Mouse (Mus musculus): Measurements from ENCODE around the gene Als2cr12. TPM values are rescaled to one million over a fixed set of nuclear protein-coding genes. Genes with fewer than 3 reads are reported as not detected.
"Not testable (repeated sequence)": the region's sequence is repeated elsewhere in the genome, so short reads cannot be mapped to it uniquely, and the experiment has no call there.

Als2cr12 gene
- polyA plus RNA-seq, 1 experiment from 2014 or later = not detected

GRCm38 (mm10) chr1:58710711-58711364 lies 15.0 kb upstream of the Als2cr12 start:
- no peak for ATAC-seq (ENCODE audit: insufficient number of reproducible peaks, low FRiP score)
- H3K9ac ChIP-seq = peak overlapping the region; percentile 94
- no peaks in the 10 kb centered on the region for H3K27me3 ChIP-seq (replicated peaks)
- WGBS = 46% methylated on average over 10 of the region's 10 CpGs
- H3K27ac ChIP-seq (ENCODE audit: poor library complexity, severe bottlenecking) = peak overlapping the region; percentile 100
- peak overlapping the region; percentile 61 for H3K4me3 ChIP-seq
- H3K36me3 ChIP-seq = peaks cover 10% of the 10 kb centered on the region
- H3K4me1 ChIP-seq (replicated peaks) = peaks cover 15% of the 10 kb centered on the region; the same call in 1 of the 2 replicates
- H3K9me3 ChIP-seq (replicated peaks) = no peaks in the 10 kb centered on the region
- peak overlapping the region; percentile 78 for H3K4me2 ChIP-seq

DNA sequence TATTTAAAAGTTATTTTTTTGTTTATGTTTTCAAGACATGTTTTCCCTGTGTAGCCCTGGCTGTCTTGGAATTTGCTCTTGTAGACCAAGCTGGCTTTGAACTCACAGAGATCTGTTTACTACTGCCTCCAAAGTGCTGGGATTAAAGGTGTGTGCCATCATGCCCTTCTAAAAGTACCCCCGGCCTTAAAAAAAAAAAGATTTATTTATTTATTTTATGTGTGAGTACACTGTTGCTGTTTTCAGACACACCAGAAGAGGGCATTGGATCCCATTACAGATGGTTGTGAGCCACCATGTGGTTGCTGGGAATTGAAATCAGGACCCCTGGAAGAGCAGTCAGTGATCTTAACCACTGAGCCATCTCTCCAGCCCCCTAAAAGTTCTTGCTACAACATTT lies 14.3 kb upstream of the Als2cr12 start:
- not testable (repeated sequence) for H3K27ac ChIP-seq (ENCODE audit: poor library complexity, severe bottlenecking); H3K9ac ChIP-seq; H3K4me2 ChIP-seq; H3K4me1 ChIP-seq (replicated peaks); H3K36me3 ChIP-seq; H3K9me3 ChIP-seq (replicated peaks); H3K27me3 ChIP-seq (replicated peaks); H3K4me3 ChIP-seq; ATAC-seq (ENCODE audit: insufficient number of reproducible peaks, low FRiP score)
- 95% methylated on average over 1 of the region's 1 CpGs for WGBS

- WGBS = 62% methylated on average over 5 of the region's 5 CpGs
- H3K36me3 ChIP-seq; ATAC-seq (ENCODE audit: insufficient number of reproducible peaks, low FRiP score): not testable (repeated sequence)
Measured at GRCm38 (mm10) chr1:58700580-58701162, 4.9 kb upstream of the Als2cr12 start.

GRCm38 (mm10) chr1:58699988-58700387 lies 4.2 kb upstream of the Als2cr12 start:
- Histone ChIP-seq H3K4me1 (replicated peaks) (no peaks in the 10 kb centered on the region), H3K4me3 (no peak overlapping the region), H3K27me3 (replicated peaks) (no peaks in the 10 kb centered on the region), H3K36me3 (no peaks in the 10 kb centered on the region), H3K9me3 (replicated peaks) (no peaks in the 10 kb centered on the region), H3K4me2 (no peak overlapping the region), H3K9ac (no peak overlapping the region), H3K27ac (ENCODE audit: poor library complexity, severe bottlenecking) (no peak overlapping the region)
- 34% methylated on average over 3 of the region's 3 CpGs for WGBS
- no peak for ATAC-seq (ENCODE audit: insufficient number of reproducible peaks, low FRiP score)

More at GRCm38 (mm10) chr1:58700580-58701162, 4.9 kb upstream of the Als2cr12 start:
- not testable (repeated sequence) for H3K4me2 ChIP-seq; H3K9ac ChIP-seq; H3K27ac ChIP-seq (ENCODE audit: poor library complexity, severe bottlenecking); H3K4me1 ChIP-seq (replicated peaks); H3K27me3 ChIP-seq (replicated peaks); H3K9me3 ChIP-seq (replicated peaks); H3K4me3 ChIP-seq

GRCm38 (mm10) chr1:58698781-58699180 lies 3.0 kb upstream of the Als2cr12 start:
- Histone ChIP-seq H3K36me3 (no peaks in the 10 kb centered on the region), H3K27me3 (replicated peaks) (no peaks in the 10 kb centered on the region), H3K4me3 (no peak overlapping the region), H3K4me1 (replicated peaks) (no peaks in the 10 kb centered on the region), H3K27ac (ENCODE audit: poor library complexity, severe bottlenecking) (no peak overlapping the region), H3K4me2 (no peak overlapping the region), H3K9ac (no peak overlapping the region), H3K9me3 (replicated peaks) (no peaks in the 10 kb centered on the region)
- no peak for ATAC-seq (ENCODE audit: insufficient number of reproducible peaks, low FRiP score)
- 82% methylated on average over 4 of the region's 4 CpGs for WGBS

DNA sequence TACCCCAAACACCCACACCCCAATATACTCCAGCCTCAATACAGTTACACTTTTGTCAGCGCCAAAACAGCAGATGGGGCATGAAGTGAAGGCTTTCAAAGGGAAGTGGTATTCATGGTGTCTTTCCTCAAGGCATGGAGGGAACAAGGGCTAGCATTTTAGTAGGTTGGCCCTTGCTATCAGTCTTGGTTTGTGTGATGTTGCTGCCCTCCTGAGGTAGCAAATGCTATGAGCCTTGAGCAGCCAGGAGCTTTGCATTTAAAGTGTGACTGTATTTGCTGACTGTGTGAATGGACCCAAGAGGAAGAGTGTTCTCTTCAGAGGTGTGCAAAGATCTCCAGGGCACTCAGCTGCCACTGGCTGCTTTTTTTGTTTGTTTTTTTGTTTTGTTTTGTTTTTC lies 1.8 kb upstream of the Als2cr12 start:
- not testable (repeated sequence) for H3K36me3 ChIP-seq; H3K4me3 ChIP-seq; ATAC-seq (ENCODE audit: insufficient number of reproducible peaks, low FRiP score); H3K27ac ChIP-seq (ENCODE audit: poor library complexity, severe bottlenecking); H3K27me3 ChIP-seq (replicated peaks); H3K9ac ChIP-seq; H3K4me1 ChIP-seq (replicated peaks); H3K9me3 ChIP-seq (replicated peaks); H3K4me2 ChIP-seq
- WGBS = 64% methylated on average over 1 of the region's 1 CpGs

DNA sequence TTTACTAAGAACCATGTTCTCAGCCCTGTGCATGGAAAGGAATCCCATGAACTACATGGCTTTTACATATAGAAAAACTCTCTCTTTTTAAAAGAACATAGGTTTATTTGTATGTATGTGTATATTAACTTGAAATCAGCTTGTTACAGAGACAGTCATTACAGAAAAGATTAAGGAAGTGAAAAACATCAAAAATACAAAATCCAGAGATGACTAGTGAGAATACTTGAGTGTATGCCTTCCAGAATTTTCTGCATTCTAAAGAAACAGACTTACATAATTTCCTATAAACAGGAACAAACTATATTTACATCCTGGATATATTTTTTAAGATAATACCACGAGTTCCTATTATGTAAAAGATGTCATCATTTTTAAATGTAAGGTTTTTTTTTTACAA lies 2.1 kb downstream of the Als2cr12 start:
- 73% methylated on average over 1 of the region's 1 CpGs for WGBS
- H3K27ac ChIP-seq (ENCODE audit: poor library complexity, severe bottlenecking) = no peak overlapping the region
- no peak for ATAC-seq (ENCODE audit: insufficient number of reproducible peaks, low FRiP score)

DNA sequence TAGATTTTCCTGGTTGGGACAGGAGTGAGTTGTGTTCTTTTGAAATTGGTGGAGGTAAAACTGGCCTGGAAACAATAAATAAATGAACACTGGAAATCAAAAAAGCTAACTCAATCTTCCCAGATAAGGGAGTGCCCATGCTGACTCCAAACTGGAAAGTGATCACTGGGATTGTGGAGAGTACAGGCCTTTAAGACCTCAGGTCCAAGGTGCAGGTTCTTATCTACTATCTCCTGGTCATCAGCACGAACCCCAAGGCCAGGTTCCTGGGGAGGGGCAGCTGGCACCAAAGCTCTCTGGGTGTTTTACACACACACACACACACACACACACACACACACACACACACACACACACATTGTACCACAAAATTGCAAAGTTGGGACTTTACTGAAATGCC lies 4.1 kb downstream of the Als2cr12 start:
- not testable (repeated sequence) for H3K4me3 ChIP-seq; ATAC-seq (ENCODE audit: insufficient number of reproducible peaks, low FRiP score); H3K36me3 ChIP-seq; H3K4me1 ChIP-seq (replicated peaks); H3K27me3 ChIP-seq (replicated peaks); H3K4me2 ChIP-seq; H3K9ac ChIP-seq; H3K27ac ChIP-seq (ENCODE audit: poor library complexity, severe bottlenecking); H3K9me3 ChIP-seq (replicated peaks)
- WGBS = 25% methylated on average over 1 of the region's 1 CpGs

More for the DNA sequence above, 2.1 kb downstream of the Als2cr12 start:
- Histone ChIP-seq H3K9me3 (replicated peaks) (0 out of 2 replicates have a peak, but pooled peaks cover 3% of the 10 kb centered on the region), H3K27me3 (replicated peaks) (no peaks in the 10 kb centered on the region), H3K9ac (no peak overlapping the region), H3K4me2 (no peak overlapping the region), H3K36me3 (no peaks in the 10 kb centered on the region), H3K4me3 (no peak overlapping the region), H3K4me1 (replicated peaks) (no peaks in the 10 kb centered on the region)

GRCm38 (mm10) chr1:58690834-58691488 lies 4.8 kb downstream of the Als2cr12 start:
- not testable (repeated sequence) for H3K27me3 ChIP-seq (replicated peaks); H3K9me3 ChIP-seq (replicated peaks); ATAC-seq (ENCODE audit: insufficient number of reproducible peaks, low FRiP score); H3K9ac ChIP-seq; H3K4me3 ChIP-seq; H3K4me2 ChIP-seq; H3K36me3 ChIP-seq; H3K27ac ChIP-seq (ENCODE audit: poor library complexity, severe bottlenecking); H3K4me1 ChIP-seq (replicated peaks)
- WGBS = 67% methylated on average over 2 of the region's 3 CpGs

- H3K9me3 ChIP-seq (replicated peaks) = 0 out of 2 replicates have a peak, but pooled peaks cover 3% of the 10 kb centered on the region
- 62% methylated on average over 6 of the region's 6 CpGs for WGBS
Measured at GRCm38 (mm10) chr1:58690006-58690744, 5.6 kb downstream of the Als2cr12 start.

GRCm38 (mm10) chr1:58689426-58689825 lies 6.4 kb downstream of the Als2cr12 start:
- H3K4me3 ChIP-seq = no peak overlapping the region
- no peak for ATAC-seq (ENCODE audit: insufficient number of reproducible peaks, low FRiP score)
- no peaks in the 10 kb centered on the region for H3K4me1 ChIP-seq (replicated peaks)
- no peak overlapping the region for H3K4me2 ChIP-seq
- no peaks in the 10 kb centered on the region for H3K36me3 ChIP-seq
- no peak overlapping the region for H3K9ac ChIP-seq
- H3K27ac ChIP-seq (ENCODE audit: poor library complexity, severe bottlenecking) = no peak overlapping the region
- WGBS = 84% methylated on average over 1 of the region's 1 CpGs
- H3K27me3 ChIP-seq (replicated peaks) = no peaks in the 10 kb centered on the region
- 0 out of 2 replicates have a peak, but pooled peaks cover 3% of the 10 kb centered on the region for H3K9me3 ChIP-seq (replicated peaks)

More at GRCm38 (mm10) chr1:58690006-58690744, 5.6 kb downstream of the Als2cr12 start:
- Histone ChIP-seq H3K4me1 (replicated peaks) (no peaks in the 10 kb centered on the region), H3K9ac (no peak overlapping the region), H3K36me3 (no peaks in the 10 kb centered on the region), H3K4me2 (no peak overlapping the region), H3K27me3 (replicated peaks) (no peaks in the 10 kb centered on the region), H3K27ac (ENCODE audit: poor library complexity, severe bottlenecking) (no peak overlapping the region), H3K4me3 (no peak overlapping the region)
- no peak for ATAC-seq (ENCODE audit: insufficient number of reproducible peaks, low FRiP score)

Data from heart, embryonic 12.5 days (tissue).